ENCODE assay signal across 18 mouse cellular contexts in the genomic region with DNA sequence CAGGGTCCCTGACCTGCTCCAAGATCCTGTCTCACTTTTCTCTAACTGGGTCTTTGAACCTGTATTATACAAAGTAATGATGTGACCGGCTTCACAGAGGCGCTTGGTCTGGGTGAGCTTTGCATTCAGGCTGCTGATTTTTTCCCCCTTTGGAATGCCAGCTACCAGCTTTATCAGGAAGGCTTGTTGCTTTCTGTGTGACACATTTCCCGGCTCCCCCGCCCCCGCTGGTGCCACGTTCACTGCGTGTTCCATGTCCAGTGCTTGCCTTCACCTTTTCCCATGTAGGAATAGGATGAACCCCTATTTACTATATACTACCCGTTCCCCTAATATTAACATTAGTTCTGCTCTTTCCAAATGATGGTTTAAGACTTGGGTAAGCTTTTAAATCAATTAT. TPM values are rescaled to one million over a fixed set of nuclear protein-coding genes. Genes with fewer than 3 reads are reported as not detected.
DNase-seq lines count a peak whose midpoint lies in the region; ATAC-seq lines count a peak whose summit lies in the region.
"Had no signal": no experiment of that assay in that cellular context is flagged by ENCODE, and none has a peak within 500 bp of the region (broad histone marks: within the 10 kb centered on the region; RNA-seq: fewer than 3 reads in every experiment).

No protein-coding gene starts in this region.

- H3K4me2 ChIP-seq in heart, embryonic 15.5 days: no peak overlapping the region
- H3K4me2 ChIP-seq in lung, embryonic 15.5 days: 0 out of 2 replicates have a peak overlapping the region, but pooled peaks have one; percentile 17
- H3K4me2 ChIP-seq: embryonic facial prominence, embryonic 13.5 days; forebrain, embryonic 12.5 days; hindbrain, embryonic 14.5 days; intestine, embryonic 15.5 days had no signal

- no peak overlapping the region for H3K4me3 ChIP-seq in heart, embryonic 15.5 days
- H3K4me3 ChIP-seq in lung, embryonic 15.5 days: no peak overlapping the region
- H3K4me3 ChIP-seq: embryonic facial prominence, embryonic 13.5 days; forebrain, embryonic 12.5 days; hindbrain, embryonic 10.5 days; intestine, embryonic 15.5 days had no signal

- no peaks in the 10 kb centered on the region for H3K36me3 ChIP-seq in heart, embryonic 15.5 days
- H3K36me3 ChIP-seq in lung, embryonic 15.5 days: no peaks in the 10 kb centered on the region
- H3K36me3 ChIP-seq: embryonic facial prominence, embryonic 13.5 days; forebrain, embryonic 12.5 days; hindbrain, embryonic 10.5 days; intestine, embryonic 15.5 days had no signal

- H3K9ac ChIP-seq in heart, embryonic 15.5 days: no peak overlapping the region
- H3K9ac ChIP-seq in lung, embryonic 15.5 days: no peak overlapping the region
- H3K9ac ChIP-seq: embryonic facial prominence, embryonic 13.5 days; forebrain, embryonic 12.5 days; hindbrain, embryonic 14.5 days; intestine, embryonic 15.5 days had no signal

- no peaks in the 10 kb centered on the region for H3K27me3 ChIP-seq in heart, embryonic 15.5 days
- no peaks in the 10 kb centered on the region for H3K27me3 ChIP-seq in lung, embryonic 15.5 days
- H3K27me3 ChIP-seq: embryonic facial prominence, embryonic 13.5 days; forebrain, embryonic 12.5 days; intestine, embryonic 15.5 days; Patski had no signal

- H3K9me3 ChIP-seq in heart, embryonic 15.5 days (replicated peaks): no peaks in the 10 kb centered on the region
- no peaks in the 10 kb centered on the region for H3K9me3 ChIP-seq in lung, embryonic 15.5 days
- H3K9me3 ChIP-seq: embryonic facial prominence, embryonic 13.5 days; hindbrain, embryonic 10.5 days; intestine, embryonic 15.5 days had no signal

- intact Hi-C loops in heart, postnatal 25 days (cut with DNase I): no loop called here
- intact Hi-C loops in heart, postnatal 36 days (cut with DNase I): no loop called here

- no peak for DNase-seq in heart, postnatal 25 days (ENCODE audit: low spot score)
- peak; percentile 22 for DNase-seq in heart, postnatal 4 days
- no peak for DNase-seq in heart, postnatal 36 days
- DNase-seq in lung, postnatal 14 days: no peak
- DNase-seq in testis, postnatal 10 days (ENCODE audit: low spot score): peak; percentile 55
- no peak for DNase-seq in testis, postnatal 14 days (ENCODE audit: low spot score)
- DNase-seq: adrenal gland, postnatal 14 days; gastrocnemius, postnatal 10 days had no signal

- H3K4me1 ChIP-seq in heart, embryonic 15.5 days (replicated peaks): peaks cover 9% of the 10 kb centered on the region; the same call in 1 of the 2 replicates
- peaks cover 9% of the 10 kb centered on the region; the same call in 1 of the 2 replicates for H3K4me1 ChIP-seq in lung, embryonic 15.5 days
- H3K4me1 ChIP-seq: embryonic facial prominence, embryonic 13.5 days; hindbrain, embryonic 10.5 days; intestine, embryonic 15.5 days had no signal

- ATAC-seq in heart, embryonic 15.5 days (replicated peaks; ENCODE audit: insufficient number of reproducible peaks, insufficient read depth, low FRiP score, low read depth): no peak
- no peak for ATAC-seq in lung, embryonic 15.5 days (ENCODE audit: borderline replicate concordance, extremely low read depth, low FRiP score, low TSS enrichment)
- ATAC-seq: activated CD4-positive, CD25-positive, alpha-beta regulatory T cell, adult 4 months; intestine, embryonic 15.5 days; Patski had no signal

- 54% methylated on average over 8 of the region's 8 CpGs for WGBS in heart, embryonic 15.5 days
- WGBS in lung, embryonic 15.5 days: 75% methylated on average over 8 of the region's 8 CpGs

- 0 out of 2 replicates have a peak overlapping the region, but pooled peaks have one; percentile 1 for H3K27ac ChIP-seq in heart, embryonic 15.5 days
- peak overlapping the region; percentile 87 for H3K27ac ChIP-seq in lung, embryonic 15.5 days
- H3K27ac ChIP-seq: embryonic facial prominence, embryonic 13.5 days; forebrain, embryonic 12.5 days; hindbrain, embryonic 10.5 days; hindbrain, embryonic 14.5 days; intestine, embryonic 15.5 days had no signal

RNA-seq across cellular contexts. Expression of a gene that starts 27.4 kb away (rescaled TPM):
- polyA plus RNA-seq in heart, embryonic 15.5 days (2015; fragmentation: Nextera tagmentation; extraction: Ambion mirVana): 1.7 and 1.9 TPM in 2 replicates
- total RNA-seq in heart, postnatal 25 days (2021): 1 to 10 TPM; 1.4 to 4.2 TPM
- total RNA-seq in heart, postnatal 4 days (2021): 1 to 10 TPM; 1.9 to 3.2 TPM
- total RNA-seq in heart, postnatal 36 days (2021): 1 to 10 TPM; 2.1 to 2.2 TPM
- polyA plus RNA-seq in lung, embryonic 15.5 days (2015; fragmentation: Nextera tagmentation; extraction: Ambion mirVana): 3.6 and 4.7 TPM in 2 replicates
- total RNA-seq: CH12.LX; gastrocnemius, postnatal 10 days had no signal
- polyA plus RNA-seq: activated CD4-positive, CD25-positive, alpha-beta regulatory T cell, adult 4 months had no signal

Comparison
In these comparisons a context has a peak if more than half of its experiments do, and no peak if none do; other contexts are left out.
1. DNase-seq: peak in heart, postnatal 4 days (single experiment) and testis, postnatal 10 days (single experiment); none in heart, postnatal 25 days (single experiment), heart, postnatal 36 days (0 of 2), lung, postnatal 14 days (single experiment) and testis, postnatal 14 days (single experiment).